9 mouse cellular contexts compared by ENCODE assay signal in the genomic region with DNA sequence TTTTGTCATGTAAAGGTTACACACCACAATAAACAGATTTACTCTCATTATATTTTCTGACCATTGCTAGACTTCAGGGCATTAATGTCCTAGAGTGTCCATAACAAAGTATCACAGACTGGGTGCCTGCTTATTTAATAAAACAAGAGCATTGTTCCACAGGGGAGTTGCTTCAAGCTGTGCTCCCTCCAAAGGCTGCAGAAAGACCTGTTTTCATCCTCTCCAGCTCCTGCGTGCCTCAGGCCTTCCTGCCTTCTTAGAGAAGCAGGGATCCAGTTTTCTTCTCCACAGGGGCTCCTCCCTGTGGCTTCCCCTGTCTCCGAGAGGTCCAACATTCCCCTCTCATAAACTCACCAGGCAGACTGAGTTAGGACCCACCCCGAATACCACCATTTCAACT.
DNase-seq lines count a peak whose midpoint lies in the region; ATAC-seq and TF ChIP-seq lines count a peak whose summit lies in the region.
"Had no signal": no experiment of that assay in that cellular context is flagged by ENCODE, and none has a peak within 500 bp of the region (broad histone marks: within the 10 kb centered on the region; RNA-seq: fewer than 3 reads in every experiment).

No protein-coding gene starts in this region.

- H3K27ac ChIP-seq in forebrain, embryonic 11.5 days (ENCODE audit: low read depth, low read length), result peak overlapping the region; percentile 68
- H3K27ac ChIP-seq in forebrain, postnatal 0 days (ENCODE audit: low read depth, low read length), result no peak overlapping the region
- peak overlapping the region; percentile 85 for H3K27ac ChIP-seq in kidney, embryonic 15.5 days
- 0 out of 2 replicates have a peak overlapping the region, but pooled peaks have one; percentile 42 for H3K27ac ChIP-seq in neural tube, embryonic 13.5 days (replicated peaks)
- H3K27ac ChIP-seq in neural tube, embryonic 15.5 days (replicated peaks), result no peak overlapping the region
- H3K27ac ChIP-seq: liver, embryonic 14.5 days had no signal

- no peak for ATAC-seq in forebrain, embryonic 11.5 days (replicated peaks; ENCODE audit: low FRiP score)
- no peak for ATAC-seq in forebrain, postnatal 0 days
- no peak for ATAC-seq in kidney, embryonic 15.5 days (replicated peaks; ENCODE audit: low FRiP score)
- ATAC-seq in neural tube, embryonic 13.5 days (ENCODE audit: low read depth), result no peak
- no peak for ATAC-seq in neural tube, embryonic 15.5 days (ENCODE audit: low FRiP score)
- ATAC-seq in megakaryocyte progenitor cell, adult 5-6 weeks (replicated peaks; ENCODE audit: poor library complexity), result no peak

- H3K9ac ChIP-seq in forebrain, embryonic 11.5 days (ENCODE audit: low read length), result 0 out of 2 replicates have a peak overlapping the region, but pooled peaks have one; percentile 5
- H3K9ac ChIP-seq in forebrain, postnatal 0 days, result no peak overlapping the region
- no peak overlapping the region for H3K9ac ChIP-seq in kidney, embryonic 15.5 days
- no peak overlapping the region for H3K9ac ChIP-seq in neural tube, embryonic 13.5 days
- H3K9ac ChIP-seq in neural tube, embryonic 15.5 days (replicated peaks), result no peak overlapping the region
- H3K9ac ChIP-seq: liver, embryonic 14.5 days had no signal

- WGBS in forebrain, embryonic 11.5 days, result 8% methylated on average over 3 of the region's 3 CpGs
- WGBS in forebrain, postnatal 0 days, result 39% methylated on average over 3 of the region's 3 CpGs
- 42% methylated on average over 3 of the region's 3 CpGs for WGBS in kidney, embryonic 15.5 days
- WGBS in neural tube, embryonic 13.5 days, result 7% methylated on average over 3 of the region's 3 CpGs
- 17% methylated on average over 3 of the region's 3 CpGs for WGBS in neural tube, embryonic 15.5 days

- DNase-seq in forebrain, embryonic 11.5 days (ENCODE audit: low spot score), result no peak
- no peak for DNase-seq in forebrain, postnatal 0 days
- DNase-seq in kidney, postnatal 14 days, result no peak
- no peak for DNase-seq in urinary bladder, adult 18-20 months (ENCODE audit: low spot score in 2 of 2)

- H3K9me3 ChIP-seq in forebrain, embryonic 11.5 days (ENCODE audit: control insufficient read depth, low read length), result no peaks in the 10 kb centered on the region
- no peaks in the 10 kb centered on the region for H3K9me3 ChIP-seq in forebrain, postnatal 0 days (ENCODE audit: low read length)
- H3K9me3 ChIP-seq in kidney, embryonic 15.5 days (replicated peaks), result no peaks in the 10 kb centered on the region
- no peaks in the 10 kb centered on the region for H3K9me3 ChIP-seq in neural tube, embryonic 13.5 days
- H3K9me3 ChIP-seq in neural tube, embryonic 15.5 days (replicated peaks), result no peaks in the 10 kb centered on the region

- TF ChIP-seq CTCF in forebrain, postnatal 0 days (IDR thresholded peaks at IDR 0.05; ENCODE audit: low read depth), result no peak

- H3K36me3 ChIP-seq in forebrain, embryonic 11.5 days (ENCODE audit: control insufficient read depth, insufficient read depth, low read length), result no peaks in the 10 kb centered on the region
- H3K36me3 ChIP-seq in forebrain, postnatal 0 days (ENCODE audit: insufficient read depth), result no peaks in the 10 kb centered on the region
- H3K36me3 ChIP-seq in kidney, embryonic 15.5 days, result no peaks in the 10 kb centered on the region
- H3K36me3 ChIP-seq in neural tube, embryonic 13.5 days, result no peaks in the 10 kb centered on the region
- H3K36me3 ChIP-seq in neural tube, embryonic 15.5 days, result no peaks in the 10 kb centered on the region

- no peak overlapping the region for H3K4me3 ChIP-seq in forebrain, embryonic 11.5 days (ENCODE audit: low read depth, low read length)
- no peak overlapping the region for H3K4me3 ChIP-seq in forebrain, postnatal 0 days (ENCODE audit: low read depth, low read length)
- H3K4me3 ChIP-seq in kidney, embryonic 15.5 days (replicated peaks), result no peak overlapping the region
- H3K4me3 ChIP-seq in neural tube, embryonic 13.5 days, result no peak overlapping the region
- no peak overlapping the region for H3K4me3 ChIP-seq in neural tube, embryonic 15.5 days (replicated peaks)

- H3K4me1 ChIP-seq in forebrain, embryonic 11.5 days (replicated peaks; ENCODE audit: control insufficient read depth, insufficient read depth, low read length), result peaks cover 11% of the 10 kb centered on the region
- 0 out of 2 replicates have a peak, but pooled peaks cover 2% of the 10 kb centered on the region for H3K4me1 ChIP-seq in forebrain, postnatal 0 days (ENCODE audit: insufficient read depth)
- H3K4me1 ChIP-seq in kidney, embryonic 15.5 days, result peaks cover 49% of the 10 kb centered on the region
- H3K4me1 ChIP-seq in neural tube, embryonic 13.5 days (replicated peaks), result peaks cover 27% of the 10 kb centered on the region
- peaks cover 12% of the 10 kb centered on the region for H3K4me1 ChIP-seq in neural tube, embryonic 15.5 days

- no peaks in the 10 kb centered on the region for H3K27me3 ChIP-seq in forebrain, embryonic 11.5 days (ENCODE audit: control insufficient read depth, insufficient read depth, low read length)
- no peaks in the 10 kb centered on the region for H3K27me3 ChIP-seq in forebrain, postnatal 0 days (ENCODE audit: insufficient read depth, low read length)
- no peaks in the 10 kb centered on the region for H3K27me3 ChIP-seq in kidney, embryonic 15.5 days
- H3K27me3 ChIP-seq in neural tube, embryonic 13.5 days, result no peaks in the 10 kb centered on the region
- no peaks in the 10 kb centered on the region; the same call in 1 of the 2 replicates for H3K27me3 ChIP-seq in neural tube, embryonic 15.5 days (replicated peaks)

- no peak overlapping the region for H3K4me2 ChIP-seq in forebrain, embryonic 11.5 days (ENCODE audit: low read depth, low read length, severe bottlenecking)
- no peak overlapping the region for H3K4me2 ChIP-seq in forebrain, postnatal 0 days (ENCODE audit: low read depth)
- no peak overlapping the region for H3K4me2 ChIP-seq in kidney, embryonic 15.5 days
- H3K4me2 ChIP-seq in neural tube, embryonic 13.5 days, result no peak overlapping the region
- H3K4me2 ChIP-seq in neural tube, embryonic 15.5 days, result no peak overlapping the region

Comparison
In these comparisons a context has a peak if more than half of its experiments do, and no peak if none do; other contexts are left out.
1. H3K27ac ChIP-seq: peak in forebrain, embryonic 11.5 days (single experiment), kidney, embryonic 15.5 days (single experiment) and neural tube, embryonic 13.5 days (single experiment); none in forebrain, postnatal 0 days (single experiment) and neural tube, embryonic 15.5 days (single experiment).